Mouse (Mus musculus) liver, adult 2 months (tissue): ENCODE measurements around the gene Teddm2.

Source experiments
- CTCF ChIP-seq: fragments of 200-500 bp; IDR thresholded peaks from 2 replicates; pipeline ENCODE4 v1.5.1; 2011; ENCODE audit warnings: low read depth, low read length, control low read depth
- POLR2A ChIP-seq: fragments of 200-500 bp; IDR thresholded peaks from 2 replicates; pipeline ENCODE4 v1.6.1; 2011; ENCODE audit warnings: low read length, control low read depth; ENCODE audit not compliant: insufficient read depth; ENCODE audit errors: extremely low read depth

DNA sequence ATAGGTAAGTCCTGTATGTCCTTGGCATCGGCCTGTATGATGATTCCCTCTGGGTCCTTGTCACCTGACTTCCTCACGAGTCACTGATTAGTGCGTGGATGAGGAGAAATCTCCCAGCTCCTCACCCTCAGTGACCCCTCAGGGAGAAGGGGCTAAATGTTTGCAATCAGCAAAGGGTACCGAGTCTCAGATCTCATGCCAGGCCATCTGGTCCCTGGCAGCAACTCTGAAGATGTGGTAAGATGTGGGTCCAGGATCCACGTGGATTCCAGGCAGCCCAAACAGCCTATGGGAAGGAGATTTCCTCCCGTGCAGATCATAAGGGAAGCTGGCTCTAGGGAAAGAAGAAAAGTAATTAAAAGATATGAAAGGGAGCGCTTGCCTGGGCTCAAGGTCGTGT, 44.1 kb downstream of the Teddm2 start:
- TF ChIP-seq CTCF (no peak), POLR2A (no peak)
